Mouse (Mus musculus) heart, embryonic 13.5 days (tissue): ENCODE data around the gene Bgn. TPM values are rescaled to one million over a fixed set of nuclear protein-coding genes. Genes with fewer than 3 reads are reported as not detected.

Experiments used
- ATAC-seq: fragments of 200-750 bp; cut with Nextera tagmentation; 2 replicates; pipeline ENCODE4 v1.8.0; 2017; ENCODE audit warnings: moderate TSS enrichment; ENCODE audit not compliant: insufficient number of reproducible peaks, low FRiP score, low TSS enrichment; ENCODE audit errors: extremely low read depth
- H3K27ac ChIP-seq: fragments of 300-500 bp; sonication (generic); replicated peaks from 2 replicates; pipeline ENCODE4 v1.5.1; 2015; ENCODE audit warnings: moderate library complexity, mild to moderate bottlenecking, inconsistent platforms
- H3K27me3 ChIP-seq: fragments of 300-500 bp; sonication (generic); replicated peaks from 2 replicates; pipeline ENCODE4 v1.6.1; 2015; ENCODE audit warnings: mild to moderate bottlenecking, inconsistent platforms
- H3K36me3 ChIP-seq: fragments of 300-500 bp; sonication (generic); 2 replicates; pipeline ENCODE4 v1.6.1; 2015; ENCODE audit warnings: mild to moderate bottlenecking, inconsistent platforms
- H3K4me1 ChIP-seq: fragments of 300-500 bp; sonication (generic); 2 replicates; pipeline ENCODE4 v1.6.1; 2015; ENCODE audit warnings: inconsistent platforms
- H3K4me2 ChIP-seq: fragments of 300-500 bp; sonication (generic); 2 replicates; pipeline ENCODE4 v1.6.1; 2015; ENCODE audit warnings: inconsistent platforms, mild to moderate bottlenecking, moderate library complexity
- H3K4me3 ChIP-seq: fragments of 300-500 bp; sonication (generic); 2 replicates; pipeline ENCODE4 v1.5.1; 2015; ENCODE audit warnings: moderate library complexity, mild to moderate bottlenecking, inconsistent platforms
- H3K9ac ChIP-seq: fragments of 300-500 bp; sonication (generic); 2 replicates; pipeline ENCODE4 v1.6.1; 2015; ENCODE audit warnings: inconsistent platforms, mild to moderate bottlenecking, moderate library complexity
- H3K9me3 ChIP-seq: fragments of 300-500 bp; sonication (generic); 2 replicates; pipeline ENCODE4 v1.6.1; 2016; ENCODE audit warnings: inconsistent platforms
- WGBS: fragments of 180-500 bp; shearing (Covaris S2); methylation state at CpG from one replicate; pipeline ENCODE4 v1.1.7; 2015; ENCODE audit warnings: mixed read lengths; 5-methylcytosine and 5-hydroxymethylcytosine counted together
- polyA plus RNA-seq: library from polyadenylated mRNA; unstranded; fragments of >200 nt; fragmentation: Nextera tagmentation; extraction: Ambion mirVana; gene quantifications from 2 replicates; pipeline ENCODE4 v1.2.1, GENCODE M21; 2015

Gene Bgn
- polyA plus RNA-seq, result 76.0 and 87.0 TPM in 2 replicates

GRCm38 (mm10) chrX:73483484-73483810, at the start of gene Bgn:
TSS of gene Bgn (plus strand) at chrX:73483602.
- H3K4me2 ChIP-seq, result peak within 1 kb of the TSS; percentile 65
- H3K27ac ChIP-seq, result peak within 1 kb of the TSS; percentile 76
- H3K36me3 ChIP-seq, result no peaks in the 10 kb centered on the region
- WGBS, result 26% methylated on average over 12 of the region's 14 CpGs
- H3K9me3 ChIP-seq, result no peaks in the 10 kb centered on the region
- peak within 1 kb of the TSS; percentile 51 for H3K4me3 ChIP-seq
- H3K4me1 ChIP-seq, result peaks cover 12% of the 10 kb centered on the region
- peak within 1 kb of the TSS; percentile 76 for H3K9ac ChIP-seq
- no peak for ATAC-seq
- peaks cover 41% of the 10 kb centered on the region for H3K27me3 ChIP-seq

- Histone ChIP-seq H3K27me3 (0 out of 2 replicates have a peak, but pooled peaks cover 7% of the 10 kb centered on the region), H3K4me2 (no peak within 1 kb of the TSS), H3K9ac (no peak within 1 kb of the TSS), H3K9me3 (no peaks in the 10 kb centered on the region), H3K36me3 (peaks cover 12% of the 10 kb centered on the region), H3K27ac (no peak within 1 kb of the TSS), H3K4me3 (no peak within 1 kb of the TSS), H3K4me1 (peaks cover 10% of the 10 kb centered on the region; the same call in 1 of the 2 replicates)
- no peak for ATAC-seq
- 68% methylated on average over 11 of the region's 11 CpGs for WGBS
Measured at GRCm38 (mm10) chrX:73435252-73435651, 48.1 kb upstream of the Bgn start, which contains the start of gene Trex2. TSS of gene Trex2 (minus strand) at chrX:73435344.

- WGBS, result 63% methylated on average over 2 of the region's 2 CpGs
- H3K9ac ChIP-seq, result no peak overlapping the region
- no peak overlapping the region for H3K27ac ChIP-seq
- no peak for ATAC-seq
- H3K4me1 ChIP-seq, result peaks cover 10% of the 10 kb centered on the region; the same call in 1 of the 2 replicates
- H3K4me3 ChIP-seq, result no peak overlapping the region
- no peak overlapping the region for H3K4me2 ChIP-seq
- H3K27me3 ChIP-seq, result peaks cover 8% of the 10 kb centered on the region; the same call in 1 of the 2 replicates
- no peaks in the 10 kb centered on the region for H3K9me3 ChIP-seq
- H3K36me3 ChIP-seq, result peaks cover 31% of the 10 kb centered on the region
Measured at GRCm38 (mm10) chrX:73441428-73441827, 42.0 kb upstream of the Bgn start.

GRCm38 (mm10) chrX:73451949-73452348, 31.5 kb upstream of the Bgn start:
- ATAC-seq, result no peak
- H3K27ac ChIP-seq, result no peak overlapping the region
- 9% methylated on average over 2 of the region's 2 CpGs for WGBS

GRCm38 (mm10) chrX:73458877-73459392, 24.5 kb upstream of the Bgn start, which contains the start of gene Haus7:
TSS of gene Haus7 (minus strand) at chrX:73459044.
- Histone ChIP-seq H3K9ac (peak within 1 kb of the TSS; percentile 82), H3K27ac (peak within 1 kb of the TSS; percentile 39; the same call in 1 of the 2 replicates), H3K36me3 (0 out of 2 replicates have a peak, but pooled peaks cover 2% of the 10 kb centered on the region), H3K9me3 (no peaks in the 10 kb centered on the region), H3K4me2 (peak within 1 kb of the TSS; percentile 75), H3K4me1 (peaks cover 19% of the 10 kb centered on the region), H3K4me3 (peak within 1 kb of the TSS; percentile 62), H3K27me3 (0 out of 2 replicates have a peak, but pooled peaks cover 2% of the 10 kb centered on the region)
- 8% methylated on average over 26 of the region's 26 CpGs for WGBS
- ATAC-seq, result peak; percentile 99

More at GRCm38 (mm10) chrX:73451949-73452348, 31.5 kb upstream of the Bgn start:
- H3K36me3 ChIP-seq, result peaks cover 19% of the 10 kb centered on the region; the same call in 1 of the 2 replicates
- peaks cover 10% of the 10 kb centered on the region; the same call in 1 of the 2 replicates for H3K27me3 ChIP-seq
- H3K9me3 ChIP-seq, result no peaks in the 10 kb centered on the region
- no peak overlapping the region for H3K4me3 ChIP-seq
- no peak overlapping the region for H3K4me2 ChIP-seq
- H3K9ac ChIP-seq, result no peak overlapping the region
- H3K4me1 ChIP-seq, result peaks cover 6% of the 10 kb centered on the region

GRCm38 (mm10) chrX:73460792-73461191, 22.6 kb upstream of the Bgn start:
- Histone ChIP-seq H3K9ac (no peak overlapping the region), H3K9me3 (no peaks in the 10 kb centered on the region), H3K4me2 (no peak overlapping the region), H3K4me3 (no peak overlapping the region), H3K36me3 (no peaks in the 10 kb centered on the region), H3K4me1 (peaks cover 21% of the 10 kb centered on the region), H3K27ac (no peak overlapping the region), H3K27me3 (no peaks in the 10 kb centered on the region)
- no peak for ATAC-seq
- WGBS, result 70% methylated on average over 4 of the region's 4 CpGs

GRCm38 (mm10) chrX:73465483-73466186, 17.8 kb upstream of the Bgn start:
- Histone ChIP-seq H3K4me3 (no peak overlapping the region), H3K4me1 (peaks cover 7% of the 10 kb centered on the region; the same call in 1 of the 2 replicates), H3K27me3 (peaks cover 11% of the 10 kb centered on the region; the same call in 1 of the 2 replicates), H3K4me2 (no peak overlapping the region), H3K9ac (no peak overlapping the region), H3K9me3 (no peaks in the 10 kb centered on the region), H3K27ac (peak overlapping the region; percentile 70), H3K36me3 (no peaks in the 10 kb centered on the region)
- ATAC-seq, result no peak
- 53% methylated on average over 9 of the region's 9 CpGs for WGBS

GRCm38 (mm10) chrX:73467446-73468241, 15.8 kb upstream of the Bgn start:
- Histone ChIP-seq H3K4me3 (no peak overlapping the region), H3K27me3 (peaks cover 18% of the 10 kb centered on the region; the same call in 1 of the 2 replicates), H3K36me3 (no peaks in the 10 kb centered on the region), H3K4me1 (peaks cover 7% of the 10 kb centered on the region; the same call in 1 of the 2 replicates), H3K27ac (peak overlapping the region; percentile 78), H3K9ac (no peak overlapping the region), H3K9me3 (no peaks in the 10 kb centered on the region), H3K4me2 (no peak overlapping the region)
- no peak; the same call in 1 of the 2 replicates for ATAC-seq
- WGBS, result 50% methylated on average over 5 of the region's 5 CpGs

- Histone ChIP-seq H3K4me3 (no peak overlapping the region), H3K4me1 (peaks cover 7% of the 10 kb centered on the region; the same call in 1 of the 2 replicates), H3K9ac (no peak overlapping the region), H3K4me2 (no peak overlapping the region), H3K36me3 (no peaks in the 10 kb centered on the region), H3K27me3 (peaks cover 18% of the 10 kb centered on the region; the same call in 1 of the 2 replicates), H3K27ac (peak overlapping the region; percentile 78), H3K9me3 (no peaks in the 10 kb centered on the region)
- 56% methylated on average over 3 of the region's 3 CpGs for WGBS
- no peak; the same call in 1 of the 2 replicates for ATAC-seq
Measured at GRCm38 (mm10) chrX:73468330-73468729, 15.1 kb upstream of the Bgn start.

GRCm38 (mm10) chrX:73468752-73469151, 14.7 kb upstream of the Bgn start:
- Histone ChIP-seq H3K4me1 (peaks cover 7% of the 10 kb centered on the region; the same call in 1 of the 2 replicates), H3K4me2 (no peak overlapping the region), H3K9ac (no peak overlapping the region), H3K9me3 (no peaks in the 10 kb centered on the region), H3K4me3 (no peak overlapping the region), H3K27ac (peak overlapping the region; percentile 78), H3K36me3 (no peaks in the 10 kb centered on the region), H3K27me3 (peaks cover 18% of the 10 kb centered on the region; the same call in 1 of the 2 replicates)
- no peak for ATAC-seq
- WGBS, result 50% methylated on average over 1 of the region's 1 CpGs

- ATAC-seq, result no peak
- Histone ChIP-seq H3K4me3 (no peak overlapping the region), H3K27ac (no peak overlapping the region), H3K9me3 (no peaks in the 10 kb centered on the region), H3K4me1 (peaks cover 27% of the 10 kb centered on the region), H3K9ac (no peak overlapping the region), H3K27me3 (peaks cover 24% of the 10 kb centered on the region; the same call in 1 of the 2 replicates), H3K4me2 (no peak overlapping the region), H3K36me3 (no peaks in the 10 kb centered on the region)
- WGBS, result 69% methylated on average over 3 of the region's 3 CpGs
Measured at GRCm38 (mm10) chrX:73471764-73472163, 11.6 kb upstream of the Bgn start.
